Mouse (Mus musculus) bone marrow, adult 2 months (tissue): Measurements from ENCODE around the gene Map2k1. TPM values are rescaled to one million over a fixed set of nuclear protein-coding genes. Genes with fewer than 3 reads are reported as not detected.
A peak's percentile ranks its signal among the peaks of the same experiment; 100 is the strongest.

ENCODE experiments used
- H3K27ac ChIP-seq: fragments of 200-500 bp; 2 replicates; pipeline ENCODE4 v1.5.1; 2012; ENCODE audit warnings: low read depth, mild to moderate bottlenecking, control low read depth, inconsistent platforms, low read length; ENCODE audit not compliant: control insufficient read depth, poor library complexity, insufficient read depth
- H3K4me1 ChIP-seq: fragments of 200-500 bp; 2 replicates; pipeline ENCODE4 v1.6.1; 2011; ENCODE audit warnings: low read length; ENCODE audit not compliant: control insufficient read depth, insufficient read depth
- H3K4me3 ChIP-seq: fragments of 200-500 bp; replicated peaks from 2 replicates; pipeline ENCODE3; 2011; ENCODE audit warnings: mild to moderate bottlenecking, low read depth, low read length, control low read depth; ENCODE audit not compliant: control insufficient read depth
- CTCF ChIP-seq: fragments of 200-500 bp; IDR thresholded peaks from 2 replicates; pipeline ENCODE4 v1.5.1; 2011; ENCODE audit warnings: low read length, control low read depth; ENCODE audit not compliant: control insufficient read depth, insufficient read depth
- POLR2A ChIP-seq: fragments of 200-500 bp; IDR thresholded peaks from 2 replicates; pipeline ENCODE4 v1.6.1; 2011; ENCODE audit warnings: low read depth, mild to moderate bottlenecking, control low read depth, low read length, borderline replicate concordance; ENCODE audit not compliant: control insufficient read depth
- WGBS: fragments of 180-500 bp; shearing (Covaris S2); methylation state at CpG from one replicate; pipeline ENCODE4 v1.1.7; 2018; 5-methylcytosine and 5-hydroxymethylcytosine counted together
- polyA plus RNA-seq: library from polyadenylated mRNA; stranded (reverse); fragments of >200 nt; gene quantifications from 2 replicates; pipeline ENCODE4 v1.2.4, GENCODE M21; 2011; ENCODE audit warnings: low replicate concordance; ENCODE audit not compliant: missing spikeins, insufficient read depth, insufficient read length

Gene Map2k1
- polyA plus RNA-seq, 1 experiment, result 22.2 TPM

GRCm38 (mm10) chr9:64259906-64260305 is 6.5 kb upstream of the Map2k1 start:
- no peak for TF ChIP-seq CTCF
- TF ChIP-seq POLR2A, result no peak
- H3K27ac ChIP-seq, result no peak overlapping the region
- 84% methylated on average over 5 of the region's 5 CpGs for WGBS
- H3K4me1 ChIP-seq, result no peaks in the 10 kb centered on the region
- no peak overlapping the region for H3K4me3 ChIP-seq

DNA sequence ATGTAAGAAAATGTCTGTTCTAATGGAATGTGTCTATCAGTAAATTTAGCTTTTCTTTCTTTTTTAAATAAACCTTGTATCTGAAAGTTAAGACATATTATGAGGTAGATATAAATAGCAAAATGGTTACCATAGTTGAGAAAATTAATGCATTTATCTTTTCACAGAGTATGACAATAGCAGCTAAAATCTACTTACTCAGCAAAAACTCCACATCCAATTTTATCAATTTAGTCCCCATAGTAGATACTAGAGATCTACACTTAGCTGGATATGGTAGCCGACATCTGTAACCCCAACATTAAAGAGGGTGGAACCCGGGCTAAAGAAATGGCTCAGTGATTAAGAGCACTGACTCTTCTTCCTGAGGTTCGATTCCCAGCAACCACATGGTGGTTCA is 2.8 kb upstream of the Map2k1 start:
- WGBS, result 87% methylated on average over 3 of the region's 3 CpGs
- Histone ChIP-seq H3K27ac (no peak overlapping the region), H3K4me1 (no peaks in the 10 kb centered on the region; the same call in 1 of the 2 replicates), H3K4me3 (no peak overlapping the region)
- TF ChIP-seq POLR2A (no peak), CTCF (no peak)

DNA sequence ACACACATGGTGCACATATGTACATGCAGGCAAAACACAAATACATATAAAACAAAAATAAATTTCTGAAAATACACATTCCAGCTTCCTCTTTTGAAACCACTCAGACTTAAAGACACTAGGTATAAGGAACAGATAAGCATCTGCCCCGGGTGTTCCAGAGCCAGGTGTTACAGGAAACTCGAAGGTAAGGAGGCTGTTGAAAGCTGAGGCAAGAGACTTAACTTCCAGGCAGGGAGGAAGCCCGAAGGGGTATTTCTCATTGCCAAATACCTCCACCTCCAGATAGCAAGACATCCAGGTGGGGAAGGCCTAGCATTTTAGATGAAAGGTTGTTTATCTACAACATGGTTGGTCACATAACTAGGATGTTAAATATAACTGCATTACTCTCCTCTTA is 2.0 kb upstream of the Map2k1 start:
- Histone ChIP-seq H3K4me1 (no peaks in the 10 kb centered on the region; the same call in 1 of the 2 replicates), H3K4me3 (no peak overlapping the region), H3K27ac (no peak overlapping the region)
- 30% methylated on average over 3 of the region's 3 CpGs for WGBS
- TF ChIP-seq CTCF (no peak), POLR2A (no peak)

GRCm38 (mm10) chr9:64252591-64253020 is 825 bp downstream of the Map2k1 start:
- H3K4me3 ChIP-seq, result peak overlapping the region; percentile 83
- H3K4me1 ChIP-seq, result no peaks in the 10 kb centered on the region; the same call in 1 of the 2 replicates
- peak overlapping the region; percentile 95 for H3K27ac ChIP-seq
- TF ChIP-seq POLR2A, result no peak
- TF ChIP-seq CTCF, result no peak
- WGBS, result under 1% methylated on average over 16 of the region's 16 CpGs

GRCm38 (mm10) chr9:64250111-64250730 is 3.2 kb downstream of the Map2k1 start:
- no peak overlapping the region for H3K27ac ChIP-seq
- TF ChIP-seq POLR2A (no peak), CTCF (no peak)
- H3K4me3 ChIP-seq, result no peak overlapping the region
- no peaks in the 10 kb centered on the region; the same call in 1 of the 2 replicates for H3K4me1 ChIP-seq

DNA sequence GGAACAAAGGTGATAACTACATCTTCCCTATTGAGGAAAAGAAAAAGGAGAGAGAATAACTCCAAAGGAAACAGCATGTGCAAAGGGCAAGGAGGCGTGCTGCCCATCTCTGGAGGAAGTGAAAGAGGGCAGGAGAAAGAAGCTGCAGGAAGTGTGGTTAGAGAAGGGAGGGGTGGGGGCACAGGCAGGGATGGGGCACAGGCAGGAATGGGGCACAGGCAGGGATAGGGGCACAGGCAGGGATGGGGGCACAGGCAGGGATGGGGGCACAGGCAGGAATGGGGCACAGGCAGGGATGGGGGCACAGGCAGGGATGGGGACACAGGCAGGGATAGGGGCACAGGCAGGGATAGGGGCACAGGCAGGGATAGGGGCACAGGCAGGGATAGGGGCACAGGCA is 4.1 kb downstream of the Map2k1 start:
- Histone ChIP-seq H3K4me3 (no peak overlapping the region), H3K27ac (no peak overlapping the region), H3K4me1 (peaks cover 1% of the 10 kb centered on the region)
- WGBS, result 19% methylated on average over 1 of the region's 1 CpGs
- no peak for TF ChIP-seq POLR2A
- TF ChIP-seq CTCF, result no peak

DNA sequence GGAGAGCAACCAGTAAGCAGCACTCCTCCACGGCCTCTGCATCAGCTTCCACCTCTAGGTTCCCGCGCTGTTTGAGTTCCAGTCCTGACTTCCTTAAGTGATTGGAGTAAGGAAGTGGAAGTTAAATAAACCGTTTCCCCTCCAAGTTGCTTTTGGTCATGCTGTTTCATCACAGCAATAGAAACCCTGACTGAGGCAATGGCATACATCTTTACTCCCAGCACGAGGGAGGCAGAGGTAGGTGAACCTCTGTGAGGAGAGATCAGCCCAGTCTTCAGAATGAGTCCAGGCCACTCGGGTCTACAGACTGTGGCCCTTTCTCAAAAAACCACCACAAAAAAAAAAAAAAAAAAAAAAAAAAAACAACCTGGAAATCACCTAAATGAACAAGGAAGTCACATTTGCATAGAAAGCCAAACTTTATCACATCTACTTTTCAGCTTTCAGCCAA is 11.0 kb downstream of the Map2k1 start:
- WGBS, result 21% methylated on average over 6 of the region's 6 CpGs
- Histone ChIP-seq H3K4me3 (no peak overlapping the region), H3K4me1 (peaks cover 3% of the 10 kb centered on the region), H3K27ac (peak overlapping the region; percentile 70)
- TF ChIP-seq POLR2A, result no peak
- TF ChIP-seq CTCF, result no peak

GRCm38 (mm10) chr9:64240681-64241080 is 12.8 kb downstream of the Map2k1 start:
- WGBS, result 56% methylated on average over 8 of the region's 8 CpGs
- TF ChIP-seq POLR2A, result no peak
- TF ChIP-seq CTCF, result no peak
- no peak overlapping the region for H3K4me3 ChIP-seq
- H3K27ac ChIP-seq, result no peak overlapping the region
- H3K4me1 ChIP-seq, result peaks cover 3% of the 10 kb centered on the region
